Mouse (Mus musculus) adrenal gland, adult (tissue): ENCODE data around the gene Dguok.

ENCODE experiments used
- DNase-seq, 2 experiments: peaks; one replicate each; pipeline ENCODE4 v3.0.0; 2022 to 2023; ENCODE audit warnings: low spot score in 1 of 2; ENCODE audit not compliant: inconsistent age in 2 of 2

Dguok gene

GRCm38 (mm10) chr6:83500462-83500861 is 6.3 kb downstream of the Dguok start:
- DNase-seq, result no peak

- no peak for DNase-seq
Measured at GRCm38 (mm10) chr6:83499078-83499477, 7.7 kb downstream of the Dguok start.

GRCm38 (mm10) chr6:83496753-83497710 is 9.7 kb downstream of the Dguok start:
- peak; percentile 53 to 87 for DNase-seq

- peak; percentile 90 to 94 for DNase-seq
Measured at GRCm38 (mm10) chr6:83496009-83496752, 10.6 kb downstream of the Dguok start.

- no peak for DNase-seq
Measured at GRCm38 (mm10) chr6:83490622-83491021, 16.1 kb downstream of the Dguok start.

- DNase-seq, result no peak
Measured at GRCm38 (mm10) chr6:83488200-83488599, 18.6 kb downstream of the Dguok start.

- no peak for DNase-seq
Measured at GRCm38 (mm10) chr6:83487298-83487697, 19.5 kb downstream of the Dguok start.

- no peak for DNase-seq
Measured at GRCm38 (mm10) chr6:83485854-83486253, 20.9 kb downstream of the Dguok start.

- no peak for DNase-seq
Measured at GRCm38 (mm10) chr6:83483776-83484175, 23.0 kb downstream of the Dguok start.

- peak in 1 of 2 experiments; percentile 64 for DNase-seq
Measured at GRCm38 (mm10) chr6:83482418-83483085, 24.2 kb downstream of the Dguok start.

GRCm38 (mm10) chr6:83480019-83480655 is 26.6 kb downstream of the Dguok start:
- no peak for DNase-seq

- no peak for DNase-seq
Measured at GRCm38 (mm10) chr6:83479193-83479592, 27.6 kb downstream of the Dguok start.

- no peak for DNase-seq
Measured at GRCm38 (mm10) chr6:83478628-83479027, 28.1 kb downstream of the Dguok start.

GRCm38 (mm10) chr6:83478217-83478616 is 28.6 kb downstream of the Dguok start:
- no peak for DNase-seq

GRCm38 (mm10) chr6:83475431-83475830 is 31.3 kb downstream of the Dguok start:
- no peak for DNase-seq

- peak; percentile 51 to 79 for DNase-seq
Measured at GRCm38 (mm10) chr6:83473240-83473639, 33.5 kb downstream of the Dguok start.

- no peak for DNase-seq
Measured at GRCm38 (mm10) chr6:83471739-83472138, 35.0 kb downstream of the Dguok start.

- DNase-seq, result no peak
Measured at GRCm38 (mm10) chr6:83464011-83464410, 42.8 kb downstream of the Dguok start.

GRCm38 (mm10) chr6:83459034-83459644 is 47.6 kb downstream of the Dguok start, which contains the start of gene Tet3:
TSS of gene Tet3 (minus strand) at chr6:83459084.
- peak in 1 of 2 experiments; percentile 24 for DNase-seq
